Mouse (Mus musculus): Measurements from ENCODE around the gene Avpr1b.
A peak's percentile ranks its signal among the peaks of the same experiment; 100 is the strongest.

DNA sequence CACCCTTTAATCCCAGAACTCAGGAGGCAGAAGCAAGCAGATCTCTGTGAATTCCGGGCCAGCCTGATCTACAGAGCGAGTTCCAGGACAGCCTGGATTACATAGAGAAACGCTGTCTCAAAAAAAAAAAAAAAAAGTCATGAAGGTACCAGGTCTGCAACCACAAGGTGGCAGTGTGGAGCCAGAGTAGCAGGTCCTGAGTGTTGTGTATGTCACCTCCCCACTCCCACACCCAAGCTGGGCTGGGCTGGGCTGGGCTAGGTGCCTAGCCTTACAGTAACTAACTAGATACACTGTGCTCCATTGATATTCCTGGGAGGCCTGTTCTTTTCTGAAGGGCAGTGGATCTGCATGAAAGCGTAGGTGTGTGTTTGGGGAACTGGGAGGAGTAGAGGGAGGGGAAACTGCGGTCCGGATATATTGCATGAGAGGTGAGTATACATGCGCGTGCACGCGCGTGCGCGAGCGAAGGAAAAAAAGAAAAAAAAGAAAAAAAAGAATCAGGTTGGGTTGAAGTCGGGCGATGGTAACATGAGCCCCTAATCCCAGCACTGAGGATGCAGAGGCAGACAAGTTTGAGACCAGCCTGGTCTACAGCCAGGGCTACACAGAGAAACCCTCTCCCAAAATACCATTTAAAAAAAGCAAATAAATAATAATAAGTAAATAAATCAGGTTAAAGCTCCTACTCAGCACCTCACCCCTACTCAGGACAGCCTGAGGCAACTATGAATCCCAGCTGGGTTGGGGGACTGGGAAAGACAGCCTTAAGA lies 14.5 kb downstream of the Avpr1b start:
- peak; percentile 75 for TF ChIP-seq CTCF (IDR thresholded peaks at IDR 0.05; ENCODE audit: borderline replicate concordance, insufficient read depth, low read length)
- TF ChIP-seq POLR2A (IDR thresholded peaks at IDR 0.05; ENCODE audit: low read depth, low read length) = no peak

Data from embryonic fibroblast, embryonic 13.5 days (primary cell).